Mouse (Mus musculus): ENCODE results near the gene Dcaf11. TPM values are rescaled to one million over a fixed set of nuclear protein-coding genes. Genes with fewer than 3 reads are reported as not detected.

Gene Dcaf11
- total RNA-seq, 2 experiments from 2014 or later, result 44.5 to 54.3 TPM

DNA sequence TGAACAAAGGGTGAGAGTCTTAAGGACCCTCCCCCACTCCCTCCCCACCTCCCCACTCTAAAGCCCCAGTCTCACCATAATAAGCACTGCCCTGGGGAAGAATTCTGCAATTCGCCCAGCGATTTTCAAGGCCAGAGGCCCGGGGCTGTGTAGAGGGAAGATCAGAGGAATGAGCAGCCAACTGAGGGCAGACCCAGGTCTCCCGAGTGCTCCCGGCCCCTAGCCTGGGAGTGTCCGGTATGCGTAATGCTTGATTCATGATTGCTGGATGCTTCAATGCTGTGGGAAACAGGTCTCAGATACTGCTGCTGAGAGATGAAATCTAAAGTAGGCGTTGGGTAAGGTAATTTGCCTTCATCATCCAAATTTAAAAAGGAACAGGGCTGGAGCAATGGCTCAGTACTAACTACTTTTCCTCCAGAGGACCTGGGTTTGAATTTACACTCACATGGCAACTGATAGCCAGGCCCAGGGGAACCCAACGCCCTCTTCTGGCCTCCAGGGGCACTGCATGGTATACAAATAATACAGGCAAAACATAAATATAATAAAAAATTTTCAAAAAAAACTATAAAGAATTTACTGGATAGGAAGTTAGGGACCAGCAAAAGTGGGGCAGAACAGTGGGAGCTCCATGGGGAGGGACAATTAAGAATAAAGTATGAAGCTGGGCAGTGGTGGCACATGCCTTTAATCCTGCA, 22.3 kb downstream of the Dcaf11 start:
- DNase-seq (ENCODE audit: low spot score in 2 of 2), result no peak

DNA sequence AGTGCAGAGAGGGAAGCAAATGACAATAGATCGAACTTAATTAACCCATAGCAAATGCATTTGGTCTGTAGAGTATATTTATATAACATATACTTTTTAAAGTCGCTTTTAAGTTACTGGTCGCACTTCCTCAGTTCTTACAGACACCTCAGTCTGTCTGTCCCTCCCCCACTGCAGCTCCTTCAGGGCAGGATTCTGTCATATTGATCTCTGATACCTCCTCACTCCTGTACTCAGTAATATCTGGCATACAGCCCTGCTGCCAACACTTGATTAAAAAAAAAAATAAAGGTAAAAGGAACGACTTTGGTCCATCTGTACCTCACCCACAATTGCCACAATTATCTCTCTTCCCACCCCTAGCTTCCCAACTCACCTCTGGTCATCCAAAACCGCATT, 24.5 kb downstream of the Dcaf11 start:
- no peak for DNase-seq (ENCODE audit: low spot score in 2 of 2)

DNA sequence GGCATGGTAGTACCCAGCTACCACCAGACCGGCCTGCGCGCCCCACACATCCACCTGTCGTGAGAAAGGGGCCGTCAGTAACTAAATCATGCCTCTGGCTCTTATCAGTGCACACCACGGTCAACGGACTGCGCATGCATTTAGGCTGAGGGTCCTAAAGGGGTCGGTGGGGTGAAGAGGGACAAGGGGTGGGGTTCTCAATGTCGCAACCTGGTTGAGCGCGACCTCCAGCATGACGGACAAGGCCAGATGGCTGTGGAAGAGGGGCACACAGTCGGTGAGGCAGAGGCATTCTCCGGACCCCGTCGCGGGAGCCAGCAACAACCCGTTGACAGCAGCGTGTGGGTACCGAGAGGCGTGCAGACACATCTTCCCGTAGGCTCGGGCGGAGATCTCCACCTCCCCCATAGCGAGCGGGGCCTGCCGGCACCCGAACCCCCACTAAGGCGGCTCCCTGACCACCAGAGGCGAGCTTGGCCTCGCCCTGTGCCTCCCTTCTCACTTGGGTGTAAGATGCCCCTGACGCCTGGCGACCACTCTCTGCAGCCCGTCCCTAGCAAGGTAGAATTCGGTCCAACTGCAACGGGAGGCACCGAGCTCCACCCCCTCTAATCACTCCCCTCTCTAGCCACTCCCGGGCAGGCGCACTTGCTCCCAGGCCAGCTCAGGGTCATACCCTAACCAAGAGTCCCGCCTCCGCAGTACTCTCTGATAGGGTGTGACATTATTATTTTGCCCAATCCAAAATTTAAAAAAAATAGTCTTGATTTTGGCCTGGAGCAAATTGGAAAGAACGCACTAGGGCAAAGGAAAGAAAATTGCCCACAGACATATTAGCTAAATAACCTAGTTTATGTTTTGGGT, 25.1 kb downstream of the Dcaf11 start, which contains the start of gene Emc9:
Emc9 (minus strand) TSS at position 601 of the 864 bp plus-strand sequence.
- DNase-seq (ENCODE audit: low spot score in 2 of 2), result peak; percentile 52 to 69

DNA sequence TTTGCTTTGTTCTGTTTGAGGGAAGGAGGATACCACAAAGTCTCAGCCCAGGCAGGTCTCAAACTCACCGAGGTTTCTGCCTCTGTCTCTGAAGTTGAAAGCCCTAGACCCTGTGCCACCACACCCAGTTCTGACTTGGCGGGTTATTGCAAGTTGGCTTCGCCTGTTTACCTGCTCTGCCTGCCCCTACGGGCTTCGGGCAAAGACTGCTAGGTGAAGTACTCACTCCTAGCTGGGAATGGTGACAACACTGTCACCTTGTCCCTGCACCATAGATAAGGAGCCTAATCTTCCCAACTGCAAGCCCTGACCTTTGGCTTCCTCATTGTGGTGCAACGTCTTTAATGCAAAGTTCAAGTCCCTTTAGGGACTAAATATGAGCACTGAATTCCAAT, 25.8 kb downstream of the Dcaf11 start:
- no peak for DNase-seq (ENCODE audit: low spot score in 2 of 2)

DNA sequence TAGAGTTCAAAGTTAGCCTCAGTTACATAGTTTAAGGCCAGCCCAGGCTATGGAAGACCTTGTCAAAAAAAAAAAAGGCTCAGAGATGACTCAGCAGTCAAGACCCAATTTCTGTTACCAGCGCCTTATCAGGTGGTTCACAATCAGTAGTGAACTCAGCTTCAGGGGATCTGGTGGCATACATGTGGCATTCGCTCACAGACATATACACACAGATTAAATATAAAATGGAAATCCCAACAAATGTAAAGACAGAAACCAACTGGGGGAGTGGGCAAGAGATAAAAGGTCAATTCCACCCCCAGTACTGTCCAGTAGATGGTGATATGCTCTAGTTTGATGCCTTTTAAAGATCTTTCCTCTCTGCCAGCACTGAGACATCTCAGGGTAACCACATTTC, 26.3 kb downstream of the Dcaf11 start:
- no peak for DNase-seq (ENCODE audit: low spot score in 2 of 2)

DNA sequence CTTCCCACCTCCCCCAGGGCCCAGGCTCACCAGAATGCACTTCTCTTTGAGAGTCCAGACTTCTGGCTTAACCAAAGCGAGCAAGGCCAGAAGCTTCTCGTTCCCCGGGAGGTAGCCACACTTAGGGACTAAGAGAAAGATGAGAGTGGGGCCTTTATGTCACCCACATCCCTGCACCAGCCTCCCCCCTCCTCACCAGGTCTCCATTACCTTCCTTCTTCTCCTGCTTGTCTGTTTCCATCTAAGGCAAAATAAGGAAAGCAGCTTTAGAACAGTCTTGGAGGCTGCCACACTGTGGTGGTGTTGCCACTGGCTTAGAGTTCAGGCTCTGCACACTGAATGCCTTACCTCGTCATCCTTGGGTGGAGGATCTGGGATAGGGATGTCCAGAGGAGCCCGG, 29.5 kb downstream of the Dcaf11 start:
- DNase-seq (ENCODE audit: low spot score in 2 of 2), result no peak

DNA sequence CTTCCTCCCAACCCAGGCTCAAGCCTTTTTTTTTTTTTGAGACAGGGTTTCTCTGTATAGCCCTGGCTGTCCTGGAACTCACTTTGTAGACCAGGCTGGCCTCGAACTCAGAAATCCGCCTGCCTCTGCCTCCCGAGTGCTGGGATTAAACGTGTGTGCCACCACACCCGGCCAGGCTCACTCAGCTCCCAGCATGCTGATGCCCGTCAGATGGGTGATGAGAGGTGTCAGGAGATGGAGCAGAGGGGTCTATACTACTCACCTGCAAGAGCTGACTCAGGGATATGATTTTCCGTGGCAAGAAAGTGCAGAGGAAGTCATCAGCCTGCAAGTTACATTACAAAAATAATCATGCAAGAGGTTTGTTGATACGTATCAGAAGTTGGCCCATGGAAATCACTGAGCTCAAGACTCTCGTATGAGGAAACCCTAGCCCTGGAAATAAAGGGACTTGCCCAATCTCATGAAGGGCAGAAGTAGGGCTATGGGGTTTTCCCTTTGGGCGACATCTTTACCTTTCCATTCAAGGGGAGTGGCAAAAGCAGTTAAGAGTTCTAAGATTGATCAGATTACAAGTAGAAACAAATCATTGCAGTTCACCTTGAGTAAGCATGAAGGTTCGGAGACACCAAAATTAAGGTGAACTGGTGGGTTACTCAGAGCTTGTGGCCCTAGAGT, 30.1 kb downstream of the Dcaf11 start:
- DNase-seq (ENCODE audit: low spot score in 2 of 2), result no peak

DNA sequence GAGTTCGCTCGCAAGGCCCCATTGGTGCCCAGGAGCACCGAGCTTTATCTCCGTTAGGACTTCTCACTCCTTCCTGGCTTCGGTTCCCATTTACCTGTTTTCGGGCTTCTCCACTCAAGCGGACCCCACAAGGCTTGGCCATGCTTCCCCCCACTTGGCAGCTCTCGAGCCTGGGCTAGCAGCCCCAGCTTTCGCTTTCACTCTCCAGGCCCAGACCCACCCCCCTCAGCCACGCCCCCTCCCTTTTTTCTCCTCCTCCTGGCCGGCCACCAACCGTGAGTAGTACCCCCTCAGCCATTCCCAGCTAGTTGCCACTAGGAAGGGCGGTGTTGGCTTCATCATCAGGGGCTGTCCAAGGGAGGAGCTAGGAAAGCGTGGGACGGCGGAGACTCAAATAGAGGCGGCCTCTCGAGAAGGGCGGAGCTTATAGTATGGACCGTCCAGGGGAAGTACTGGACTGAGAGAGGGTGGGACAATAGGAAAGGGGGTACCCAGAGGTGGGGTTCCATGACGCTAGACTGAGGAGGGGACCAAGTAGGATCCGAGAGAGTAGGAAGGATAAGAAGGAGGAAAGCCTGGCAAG, 31.0 kb downstream of the Dcaf11 start, which contains the start of gene Psme2:
Psme2 (minus strand) TSS at position 366 of the 583 bp plus-strand sequence.
- DNase-seq (ENCODE audit: low spot score in 2 of 2), result peak; percentile 81 to 92

DNA sequence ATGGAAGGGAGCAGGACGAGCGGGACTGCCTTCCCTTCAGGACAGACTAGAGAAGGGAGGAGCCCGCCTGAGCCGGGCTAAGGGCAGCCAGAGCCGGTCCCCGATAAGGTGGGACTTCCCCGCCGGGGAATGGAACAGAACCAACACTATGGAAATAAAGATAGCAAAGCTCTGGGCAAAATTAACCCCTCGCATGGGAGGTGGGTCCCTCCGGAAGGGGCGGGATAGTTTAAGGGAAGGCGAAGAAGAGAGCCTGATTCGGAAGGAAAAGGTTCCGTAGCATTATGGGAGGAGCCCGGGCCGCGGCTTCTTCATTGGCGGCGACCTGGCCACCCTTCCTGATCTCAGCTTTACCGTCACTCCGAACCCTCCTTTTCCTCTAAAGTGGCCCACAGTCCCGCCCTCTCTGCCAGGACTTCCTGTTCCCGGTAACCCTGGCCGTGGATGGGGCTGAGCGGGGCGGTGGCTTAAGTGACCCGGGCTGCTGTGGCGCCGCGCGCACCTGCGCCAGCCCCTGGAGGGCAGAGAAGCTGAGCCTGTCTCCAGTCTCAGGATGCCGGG, 31.6 kb downstream of the Dcaf11 start, which contains the start of gene Rnf31:
Rnf31 (plus strand) TSS at position 378 of the 561 bp plus-strand sequence.
- peak; percentile 82 to 91 for DNase-seq (ENCODE audit: low spot score in 2 of 2)

DNA sequence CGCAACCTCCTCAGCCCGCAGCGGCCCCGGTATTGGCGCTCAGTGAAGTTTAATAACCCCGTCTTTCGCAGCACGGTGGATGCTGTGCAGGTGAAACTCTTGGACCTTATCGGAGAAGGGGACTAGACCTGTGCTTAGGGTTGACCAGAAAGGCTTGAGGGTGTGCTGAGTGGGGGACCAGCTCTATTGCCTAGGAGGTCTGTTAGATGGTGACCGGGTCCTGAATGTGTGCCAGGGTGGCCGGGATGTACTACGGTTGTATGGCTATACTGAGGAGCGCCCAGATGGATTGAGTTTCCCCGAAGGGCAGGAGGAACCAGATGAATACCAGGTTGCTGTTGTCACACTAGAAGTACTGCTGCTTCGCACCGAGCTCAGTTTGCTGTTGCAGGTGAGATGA, 32.4 kb downstream of the Dcaf11 start:
- no peak for DNase-seq (ENCODE audit: low spot score in 2 of 2)

DNA sequence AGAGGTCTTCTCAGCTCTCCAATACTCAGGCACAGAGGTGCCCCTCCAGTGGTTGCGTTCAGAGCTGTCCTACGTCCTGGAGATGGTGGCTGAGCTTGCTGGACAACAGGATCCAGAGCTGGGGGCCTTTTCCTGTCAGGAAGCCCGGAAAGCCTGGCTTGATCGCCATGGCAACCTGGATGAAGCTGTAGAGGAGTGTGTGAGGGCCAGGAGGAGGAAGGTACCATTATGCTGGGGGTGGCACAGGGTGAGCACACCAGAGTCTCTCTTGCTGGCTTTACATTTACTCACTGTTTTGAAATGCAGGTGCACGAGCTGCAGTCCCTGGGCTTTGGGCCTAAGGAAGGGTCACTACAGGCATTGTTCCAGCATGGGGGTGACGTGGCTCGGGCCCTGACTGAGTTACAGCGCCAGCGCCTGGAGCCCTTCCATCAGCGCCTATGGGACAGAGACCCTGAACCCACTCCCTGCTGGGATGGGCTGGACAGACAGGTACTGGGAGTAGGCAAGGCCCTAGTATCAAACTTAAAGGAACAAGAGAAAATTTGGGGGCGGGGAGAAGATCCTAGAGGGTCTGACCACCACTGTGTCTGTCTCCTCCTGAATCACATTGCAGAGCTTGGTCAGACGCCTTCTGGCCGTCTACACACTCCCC, 36.4 kb downstream of the Dcaf11 start:
- no peak for DNase-seq (ENCODE audit: low spot score in 2 of 2)

DNA sequence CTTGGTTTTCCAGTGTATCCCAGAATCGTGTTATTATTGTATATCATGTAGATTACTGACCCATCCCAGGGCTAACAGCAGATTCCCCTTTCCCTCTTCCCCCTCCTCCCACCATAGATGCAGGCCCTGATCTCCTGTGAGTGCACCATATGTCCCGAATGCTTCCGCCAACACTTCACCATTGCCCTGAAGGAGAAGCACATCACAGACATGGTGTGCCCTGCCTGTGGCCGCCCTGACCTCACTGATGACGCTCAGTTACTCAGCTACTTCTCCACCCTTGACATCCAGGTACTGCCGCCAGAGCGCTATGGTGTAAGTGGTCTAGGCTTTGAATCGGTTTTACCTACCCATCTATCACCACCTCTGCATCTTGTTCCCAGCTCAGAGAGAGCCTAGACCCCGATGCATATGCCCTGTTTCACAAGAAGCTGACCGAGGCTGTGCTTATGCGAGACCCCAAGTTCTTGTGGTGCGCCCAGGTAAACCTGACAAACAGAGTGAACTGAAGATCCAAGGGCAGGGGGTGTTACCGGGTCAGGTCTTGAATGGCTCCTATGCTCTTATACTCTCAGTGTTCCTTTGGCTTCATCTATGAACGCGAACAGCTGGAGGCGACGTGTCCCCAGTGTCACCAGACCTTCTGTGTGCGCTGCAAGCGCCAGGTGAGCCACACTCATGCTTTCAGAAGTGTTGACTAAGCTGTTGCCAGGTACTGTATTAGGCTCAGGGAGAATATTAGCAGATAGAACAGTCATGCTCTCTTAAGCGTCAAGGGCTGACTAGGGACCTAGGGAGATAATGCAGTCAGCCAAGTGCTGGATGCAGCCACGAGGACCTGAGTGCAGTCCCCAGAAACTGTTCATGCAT, 39.0 kb downstream of the Dcaf11 start:
- no peak for DNase-seq (ENCODE audit: low spot score in 2 of 2)

DNA sequence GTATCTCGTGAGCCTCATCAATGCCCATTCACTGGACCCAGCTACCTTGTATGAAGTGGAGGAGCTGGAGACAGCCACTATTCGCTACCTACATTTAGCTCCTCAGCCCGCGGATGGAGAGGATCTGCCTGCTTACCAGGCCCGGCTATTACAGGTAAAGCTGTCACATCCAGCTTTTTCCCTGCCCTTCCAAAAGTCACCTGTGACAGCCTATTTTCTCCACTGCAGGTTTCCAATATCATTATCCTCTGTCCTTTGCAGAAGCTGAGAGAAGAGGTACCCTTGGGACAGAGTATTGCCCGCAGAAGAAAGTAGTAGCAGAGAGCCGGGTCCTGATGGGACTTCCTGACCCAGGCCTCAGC, 43.4 kb downstream of the Dcaf11 start, which contains the start of gene Irf9:
Irf9 (plus strand) TSS at position 301 of the 362 bp plus-strand sequence.
- no peak for DNase-seq (ENCODE audit: low spot score in 2 of 2)

DNA sequence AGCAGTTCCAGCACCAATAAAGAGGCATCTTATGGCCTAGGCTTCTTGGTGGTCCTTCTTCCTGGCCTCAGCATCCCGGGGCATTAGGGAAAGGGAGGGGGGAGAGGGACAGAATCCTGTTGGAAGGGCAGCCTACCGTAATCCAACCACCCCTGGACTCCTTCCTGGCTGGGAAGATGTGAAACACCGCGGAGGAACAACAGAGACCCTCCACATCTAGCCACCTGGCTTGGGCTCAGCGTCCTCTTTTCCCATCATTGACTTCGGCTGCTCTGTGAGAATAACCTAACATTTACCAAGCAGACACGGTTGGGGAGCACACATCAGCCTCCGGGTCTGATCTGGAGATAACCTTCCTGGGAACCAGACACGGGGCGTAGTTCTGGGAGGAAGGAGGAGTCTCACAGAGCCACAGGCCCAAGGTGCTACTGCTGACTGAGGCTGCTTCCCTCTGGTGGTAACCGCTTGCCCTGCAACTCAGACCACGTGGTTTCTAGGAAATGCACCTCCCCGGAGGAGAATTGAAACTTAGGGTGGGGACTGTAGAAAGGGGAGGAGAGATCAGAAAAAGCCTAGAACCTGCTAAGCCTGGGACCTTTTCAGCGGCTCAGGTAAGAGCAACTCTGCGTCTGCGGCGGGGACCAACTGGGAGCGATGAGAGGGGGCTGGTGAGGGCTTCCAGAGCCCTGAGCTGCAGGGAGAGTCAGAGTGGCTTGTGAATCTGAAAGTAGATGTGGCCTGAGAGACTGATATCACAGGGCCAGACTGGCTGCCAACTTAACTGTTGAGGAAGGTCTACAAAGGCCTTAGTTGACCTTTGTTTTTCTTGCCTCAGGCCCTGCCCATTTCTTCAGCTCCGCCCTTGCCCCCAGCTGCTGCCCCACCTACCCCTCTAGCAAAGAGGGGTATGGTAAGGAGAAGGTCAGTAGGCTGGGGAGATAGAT, 44.1 kb downstream of the Dcaf11 start:
- peak; percentile 78 to 88 for DNase-seq (ENCODE audit: low spot score in 2 of 2)

DNA sequence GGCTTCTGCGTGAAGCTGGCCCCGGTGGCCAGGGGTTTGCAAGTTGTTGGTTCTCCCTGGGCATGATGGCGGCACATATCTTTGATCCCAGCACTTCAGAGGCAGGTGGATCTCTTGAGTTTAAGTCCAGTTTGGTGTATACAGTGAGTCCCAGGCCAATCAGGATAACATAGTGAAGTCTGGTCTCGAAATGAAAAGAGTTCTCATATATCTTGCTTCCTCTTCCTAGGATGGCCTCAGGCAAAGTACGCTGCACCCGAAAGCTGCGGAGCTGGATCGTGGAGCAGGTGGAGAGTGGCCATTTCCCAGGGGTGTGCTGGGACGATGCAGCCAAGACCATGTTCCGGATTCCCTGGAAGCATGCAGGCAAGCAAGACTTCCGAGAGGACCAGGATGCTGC, 45.0 kb downstream of the Dcaf11 start:
- no peak for DNase-seq (ENCODE audit: low spot score in 2 of 2)

DNA sequence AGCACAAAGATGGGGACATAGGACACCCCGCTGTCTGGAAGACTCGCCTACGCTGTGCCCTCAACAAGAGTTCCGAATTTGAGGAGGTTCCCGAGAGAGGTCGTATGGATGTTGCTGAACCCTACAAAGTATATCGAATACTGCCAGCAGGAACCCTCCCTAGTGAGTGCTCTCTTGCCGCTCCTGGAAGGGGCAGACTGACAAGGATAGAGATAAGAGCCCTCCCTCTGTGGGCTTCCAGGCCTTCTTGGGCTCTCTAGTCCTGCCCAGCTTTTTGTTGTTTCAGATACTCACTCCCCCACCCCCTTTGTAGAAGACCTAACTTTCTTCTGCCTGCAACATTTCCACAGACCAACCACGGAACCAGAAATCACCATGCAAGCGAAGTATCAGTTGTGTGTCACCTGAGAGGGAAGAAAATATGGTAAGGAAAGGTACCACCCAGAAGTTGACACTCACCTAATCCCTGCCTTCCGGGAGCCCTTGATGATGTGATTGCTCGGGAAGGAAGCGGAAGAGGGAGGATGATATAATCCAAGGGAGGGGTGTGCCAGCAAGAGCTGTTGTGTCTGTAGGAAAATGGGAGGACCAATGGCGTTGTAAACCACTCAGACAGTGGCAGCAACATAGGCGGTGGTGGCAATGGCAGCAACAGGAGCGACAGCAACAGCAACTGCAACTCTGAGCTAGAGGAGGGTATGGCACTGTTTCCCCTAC, 46.1 kb downstream of the Dcaf11 start:
- DNase-seq (ENCODE audit: low spot score in 2 of 2), result no peak

DNA sequence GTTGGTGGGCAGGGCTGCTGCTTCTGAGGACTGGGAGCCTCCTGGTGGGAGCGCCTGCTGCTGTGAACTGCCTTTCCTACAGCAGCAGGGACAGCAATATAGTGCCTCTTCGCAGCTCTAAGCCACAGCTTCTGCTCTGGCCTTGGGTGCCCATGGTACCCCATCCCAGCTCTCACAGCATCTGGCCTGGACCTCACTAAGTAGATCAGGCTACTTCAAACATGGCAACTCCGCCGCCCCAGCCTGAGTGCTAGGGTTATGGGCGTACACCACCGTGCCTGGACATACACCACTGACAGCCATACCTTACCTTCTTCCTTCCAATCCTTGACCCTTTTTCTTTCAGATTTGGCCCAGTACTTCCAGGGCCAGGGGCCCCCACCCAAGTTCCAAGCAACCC, 48.5 kb downstream of the Dcaf11 start:
- no peak for DNase-seq (ENCODE audit: low spot score in 2 of 2)

DNA sequence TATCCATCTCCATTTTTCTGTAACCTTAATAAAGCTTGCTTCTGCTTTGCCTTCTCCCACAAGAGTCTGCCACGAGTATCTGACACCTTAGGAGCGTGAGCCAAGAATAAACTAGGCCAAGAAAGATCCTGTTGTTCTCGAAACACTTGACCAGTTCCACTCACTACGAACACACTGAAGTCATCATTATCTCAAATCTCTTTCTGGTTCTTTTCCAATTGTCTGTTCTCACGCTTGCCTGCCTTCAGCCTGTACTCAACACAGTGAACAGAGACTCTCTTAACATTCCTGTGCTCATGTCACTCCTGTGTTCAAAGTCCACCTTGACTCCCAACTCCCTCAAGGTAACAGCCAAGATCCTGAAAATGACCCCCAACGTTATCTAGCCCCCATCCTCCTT, 53.5 kb downstream of the Dcaf11 start:
- DNase-seq (ENCODE audit: low spot score in 2 of 2), result no peak

All from gastrocnemius, postnatal 4 days (tissue).